In the genomic region with DNA sequence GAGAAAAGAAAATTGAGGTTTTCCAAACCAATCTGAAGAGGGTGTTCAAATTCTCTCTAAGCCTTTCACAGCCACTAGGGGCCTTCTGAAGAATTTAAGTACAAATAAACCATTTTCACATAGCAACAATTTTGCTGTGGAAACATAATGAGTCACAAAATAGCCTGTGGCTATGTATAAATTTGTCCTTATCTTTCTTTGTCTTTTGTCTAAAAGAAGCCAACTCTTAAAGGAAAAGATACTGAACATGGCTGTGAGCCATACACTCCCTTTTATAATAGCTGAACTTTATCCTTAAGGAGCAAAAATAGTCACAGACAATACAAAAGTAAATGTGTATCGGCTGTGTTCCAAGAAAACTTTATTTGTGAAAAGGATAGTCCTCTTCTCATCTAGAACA, we compare ENCODE assay signal across 21 mouse cellular contexts.
DNase-seq lines count a peak whose midpoint lies in the region; ATAC-seq and TF ChIP-seq lines count a peak whose summit lies in the region.
"Had no signal": no experiment of that assay in that cellular context is flagged by ENCODE, and none has a peak within 500 bp of the region (broad histone marks: within the 10 kb centered on the region; RNA-seq: fewer than 3 reads in every experiment).

No protein-coding gene starts in this region.

- H3K4me2 ChIP-seq in intestine, postnatal 0 days (replicated peaks; ENCODE audit: low read depth) = no peak overlapping the region
- no peak overlapping the region for H3K4me2 ChIP-seq in intestine, embryonic 15.5 days (replicated peaks)
- H3K4me2 ChIP-seq in lung, embryonic 16.5 days (ENCODE audit: low read depth, low read length) = no peak overlapping the region
- H3K4me2 ChIP-seq: limb, embryonic 13.5 days; liver, embryonic 15.5 days; neural tube, embryonic 13.5 days had no signal

- WGBS in intestine, postnatal 0 days = 44% methylated on average over 1 of the region's 1 CpGs
- 69% methylated on average over 1 of the region's 1 CpGs for WGBS in intestine, embryonic 15.5 days
- WGBS in lung, embryonic 16.5 days = 54% methylated on average over 1 of the region's 1 CpGs

- no peaks in the 10 kb centered on the region for H3K9me3 ChIP-seq in intestine, postnatal 0 days (ENCODE audit: control insufficient read depth)
- H3K9me3 ChIP-seq in intestine, embryonic 15.5 days = no peaks in the 10 kb centered on the region
- no peaks in the 10 kb centered on the region for H3K9me3 ChIP-seq in lung, embryonic 16.5 days (ENCODE audit: control insufficient read depth, low read length)
- H3K9me3 ChIP-seq: limb, embryonic 13.5 days; liver, embryonic 15.5 days; midbrain, embryonic 10.5 days; neural tube, embryonic 13.5 days had no signal

- no peaks in the 10 kb centered on the region for H3K36me3 ChIP-seq in intestine, postnatal 0 days (ENCODE audit: control insufficient read depth, insufficient read depth)
- H3K36me3 ChIP-seq in intestine, embryonic 15.5 days = no peaks in the 10 kb centered on the region
- no peaks in the 10 kb centered on the region for H3K36me3 ChIP-seq in lung, embryonic 16.5 days (ENCODE audit: control insufficient read depth, insufficient read depth, low read length)
- H3K36me3 ChIP-seq: limb, embryonic 13.5 days; liver, embryonic 15.5 days; midbrain, embryonic 10.5 days; neural tube, embryonic 13.5 days had no signal

- TF ChIP-seq POLR2A in embryonic fibroblast, embryonic 13.5 days (IDR thresholded peaks at IDR 0.05; ENCODE audit: low read depth, low read length) = no peak

- H3K27ac ChIP-seq in intestine, postnatal 0 days (ENCODE audit: low read depth, low read length) = no peak overlapping the region
- no peak overlapping the region for H3K27ac ChIP-seq in intestine, embryonic 15.5 days
- H3K27ac ChIP-seq in lung, embryonic 16.5 days (ENCODE audit: low read length) = no peak overlapping the region
- H3K27ac ChIP-seq in embryonic fibroblast, embryonic 13.5 days (ENCODE audit: insufficient read depth, low read length) = peak overlapping the region; percentile 26; the same call in 1 of the 2 replicates
- H3K27ac ChIP-seq: hindbrain, postnatal 0 days; limb, embryonic 13.5 days; liver, embryonic 15.5 days; macrophage; midbrain, embryonic 10.5 days; neural tube, embryonic 13.5 days; stomach, postnatal 0 days had no signal

- TF ChIP-seq CTCF in intestine, postnatal 0 days (IDR thresholded peaks at IDR 0.05; ENCODE audit: low read depth) = 0 out of 2 replicates have a peak, but pooled peaks have one; percentile 4
- TF ChIP-seq CTCF in embryonic fibroblast, embryonic 13.5 days (IDR thresholded peaks at IDR 0.05; ENCODE audit: borderline replicate concordance, insufficient read depth, low read length) = no peak

- H3K27me3 ChIP-seq in intestine, postnatal 0 days (replicated peaks; ENCODE audit: control insufficient read depth, insufficient read depth, low read length) = no peaks in the 10 kb centered on the region
- H3K27me3 ChIP-seq in intestine, embryonic 15.5 days (replicated peaks) = no peaks in the 10 kb centered on the region
- H3K27me3 ChIP-seq in lung, embryonic 16.5 days (ENCODE audit: control insufficient read depth, insufficient read depth, low read depth, low read length) = no peaks in the 10 kb centered on the region
- H3K27me3 ChIP-seq: limb, embryonic 13.5 days; liver, embryonic 15.5 days; neural tube, embryonic 13.5 days had no signal

- H3K4me3 ChIP-seq in intestine, postnatal 0 days (ENCODE audit: low read depth, low read length) = no peak overlapping the region
- H3K4me3 ChIP-seq in intestine, embryonic 15.5 days (replicated peaks) = no peak overlapping the region
- H3K4me3 ChIP-seq in lung, embryonic 16.5 days (ENCODE audit: low read length) = no peak overlapping the region
- H3K4me3 ChIP-seq in embryonic fibroblast, embryonic 13.5 days (ENCODE audit: insufficient read depth, low read length) = no peak overlapping the region
- H3K4me3 ChIP-seq: limb, embryonic 13.5 days; liver, embryonic 15.5 days; midbrain, embryonic 10.5 days; neural tube, embryonic 13.5 days had no signal

- peak; percentile 52; the same call in 1 of the 2 replicates for ATAC-seq in frontal cortex, adult (ENCODE audit: low TSS enrichment)
- no peak for ATAC-seq in intestine, postnatal 0 days
- no peak for ATAC-seq in intestine, embryonic 15.5 days
- ATAC-seq in lung, embryonic 16.5 days (ENCODE audit: low read depth) = 0 out of 2 replicates have a peak, but pooled peaks have one; percentile 31
- no peak for ATAC-seq in CD4-positive, CD25-positive, alpha-beta regulatory T cell, adult 4 months
- ATAC-seq: forebrain, embryonic 16.5 days; hindbrain, postnatal 0 days had no signal

- no peaks in the 10 kb centered on the region for H3K4me1 ChIP-seq in intestine, postnatal 0 days (replicated peaks; ENCODE audit: control insufficient read depth, insufficient read depth, low read length)
- H3K4me1 ChIP-seq in intestine, embryonic 15.5 days (replicated peaks) = no peaks in the 10 kb centered on the region
- H3K4me1 ChIP-seq in lung, embryonic 16.5 days (replicated peaks; ENCODE audit: control insufficient read depth, insufficient read depth, low read length) = peaks cover 3% of the 10 kb centered on the region; the same call in 1 of the 2 replicates
- H3K4me1 ChIP-seq in embryonic fibroblast, embryonic 13.5 days (ENCODE audit: control insufficient read depth, insufficient read depth, low read length) = no peaks in the 10 kb centered on the region
- H3K4me1 ChIP-seq: limb, embryonic 13.5 days; liver, embryonic 15.5 days; midbrain, embryonic 10.5 days; neural tube, embryonic 13.5 days had no signal

- no peak for DNase-seq in frontal cortex, postnatal 25 days (ENCODE audit: low spot score in 2 of 2)
- DNase-seq in lung, postnatal 36 days = no peak
- DNase-seq: adrenal gland, adult 8-10 months; cerebellum, adult 9-10 months; kidney, adult 18-20 months; kidney, postnatal 14 days; right cerebral cortex, adult 18-20 months had no signal

- no peak overlapping the region for H3K9ac ChIP-seq in intestine, postnatal 0 days (ENCODE audit: low read depth, low read length)
- no peak overlapping the region for H3K9ac ChIP-seq in intestine, embryonic 15.5 days
- no peak overlapping the region for H3K9ac ChIP-seq in lung, embryonic 16.5 days (ENCODE audit: low read length)
- H3K9ac ChIP-seq: limb, embryonic 13.5 days; liver, embryonic 15.5 days; neural tube, embryonic 13.5 days had no signal

Comparison
In these comparisons a context has a peak if more than half of its experiments do, and no peak if none do; other contexts are left out.
1. ATAC-seq: peak in frontal cortex, adult (single experiment) and lung, embryonic 16.5 days (single experiment); none in intestine, postnatal 0 days (single experiment), intestine, embryonic 15.5 days (single experiment) and CD4-positive, CD25-positive, alpha-beta regulatory T cell, adult 4 months (single experiment).